Mouse (Mus musculus) adipocyte (in vitro differentiated cells): ENCODE results near the gene Gm3404.
A peak's percentile ranks its signal among the peaks of the same experiment; 100 is the strongest.
"Not testable (repeated sequence)": the region's sequence is repeated elsewhere in the genome, so short reads cannot be mapped to it uniquely, and the experiment has no call there.

ENCODE experiments used
- DNase-seq: peaks from one replicate; pipeline ENCODE4 v3.0.0-alpha.2; 2016; ENCODE audit warnings: low spot score

Gm3404 gene

GRCm38 (mm10) chr5:146525501-146525900 is at the start of gene Gm3404:
Gene Gm3404 (plus strand): TSS chr5:146525801.
- DNase-seq, result not testable (repeated sequence)

- DNase-seq, result peak; percentile 30
These were observed 46.0 kb upstream of the Gm3404 start for GRCm38 (mm10) chr5:146479564-146479963.

- not testable (repeated sequence) for DNase-seq
These were observed 43.9 kb upstream of the Gm3404 start, which contains the start of gene Gm6408 for GRCm38 (mm10) chr5:146481665-146482064. Gene Gm6408 (plus strand): TSS chr5:146481965.

- DNase-seq, result not testable (repeated sequence)
These were observed 36.6 kb upstream of the Gm3404 start for GRCm38 (mm10) chr5:146488959-146489358.

- not testable (repeated sequence) for DNase-seq
These were observed 34.5 kb upstream of the Gm3404 start, which contains the start of gene Gm6370 for GRCm38 (mm10) chr5:146491063-146491462. Gene Gm6370 (plus strand): TSS chr5:146491363.

- DNase-seq, result not testable (repeated sequence)
These were observed 23.5 kb upstream of the Gm3404 start, which contains the start of gene 4930449I24Rik for GRCm38 (mm10) chr5:146502099-146502498. Gene 4930449I24Rik (plus strand): TSS chr5:146502399.

GRCm38 (mm10) chr5:146513823-146514222 is 11.8 kb upstream of the Gm3404 start, which contains the start of gene Gm3402:
Gene Gm3402 (plus strand): TSS chr5:146514123.
- DNase-seq, result not testable (repeated sequence)

GRCm38 (mm10) chr5:146537347-146537746 is 11.7 kb downstream of the Gm3404 start, which contains the start of gene Gm3409:
Gene Gm3409 (plus strand): TSS chr5:146537647.
- not testable (repeated sequence) for DNase-seq

GRCm38 (mm10) chr5:146555836-146556235 is 30.2 kb downstream of the Gm3404 start, which contains the start of gene Gm3415:
Gene Gm3415 (plus strand): TSS chr5:146556136.
- DNase-seq, result not testable (repeated sequence)

GRCm38 (mm10) chr5:146564259-146564658 is 38.7 kb downstream of the Gm3404 start:
- no peak for DNase-seq

- DNase-seq, result peak; percentile 15
These were observed 41.5 kb downstream of the Gm3404 start for GRCm38 (mm10) chr5:146567054-146567453.

- not testable (repeated sequence) for DNase-seq
These were observed 44.6 kb downstream of the Gm3404 start for GRCm38 (mm10) chr5:146570179-146570578.

GRCm38 (mm10) chr5:146571830-146572734 is 46.5 kb downstream of the Gm3404 start:
- DNase-seq, result not testable (repeated sequence)

GRCm38 (mm10) chr5:146572735-146573042 is 47.1 kb downstream of the Gm3404 start:
- DNase-seq, result not testable (repeated sequence)

- DNase-seq, result no peak
These were observed 51.1 kb downstream of the Gm3404 start for GRCm38 (mm10) chr5:146576668-146577067.
